Mouse (Mus musculus): ENCODE data around the gene Rrm1.
"Not testable (repeated sequence)": the region's sequence is repeated elsewhere in the genome, so short reads cannot be mapped to it uniquely, and the experiment has no call there.

The Rrm1 gene

GRCm38 (mm10) chr7:102441657-102442391 is at the start of gene Rrm1:
Gene Rrm1 (plus strand): TSS chr7:102441695.
- DNase-seq (ENCODE audit: low spot score in 2 of 2): peak; percentile 91 to 94

- no peak for DNase-seq (ENCODE audit: low spot score in 2 of 2)
These were observed 47.6 kb upstream of the Rrm1 start for GRCm38 (mm10) chr7:102393898-102394297.

- no peak for DNase-seq (ENCODE audit: low spot score in 2 of 2)
These were observed 45.6 kb upstream of the Rrm1 start for GRCm38 (mm10) chr7:102395894-102396293.

- DNase-seq (ENCODE audit: low spot score in 2 of 2): no peak
These were observed 45.2 kb upstream of the Rrm1 start for GRCm38 (mm10) chr7:102396331-102396730.

- DNase-seq (ENCODE audit: low spot score in 2 of 2): no peak
These were observed 42.2 kb upstream of the Rrm1 start for GRCm38 (mm10) chr7:102399180-102399731.

- DNase-seq (ENCODE audit: low spot score in 2 of 2): no peak
These were observed 37.4 kb upstream of the Rrm1 start for GRCm38 (mm10) chr7:102404118-102404517.

GRCm38 (mm10) chr7:102407440-102407839 is 34.1 kb upstream of the Rrm1 start:
- DNase-seq (ENCODE audit: low spot score in 2 of 2): no peak

- not testable (repeated sequence) for DNase-seq (ENCODE audit: low spot score in 2 of 2)
These were observed 26.2 kb upstream of the Rrm1 start for GRCm38 (mm10) chr7:102415272-102415671.

- DNase-seq (ENCODE audit: low spot score in 2 of 2): no peak
These were observed 25.7 kb upstream of the Rrm1 start for GRCm38 (mm10) chr7:102415841-102416240.

- peak in 1 of 2 experiments; percentile 29 for DNase-seq (ENCODE audit: low spot score in 2 of 2)
These were observed 24.1 kb upstream of the Rrm1 start for GRCm38 (mm10) chr7:102417398-102417797.

GRCm38 (mm10) chr7:102422036-102422435 is 19.5 kb upstream of the Rrm1 start:
- DNase-seq (ENCODE audit: low spot score in 2 of 2): no peak

- DNase-seq (ENCODE audit: low spot score in 2 of 2): no peak
These were observed 15.4 kb upstream of the Rrm1 start for GRCm38 (mm10) chr7:102425933-102426685.

GRCm38 (mm10) chr7:102434344-102434743 is 7.2 kb upstream of the Rrm1 start:
- DNase-seq (ENCODE audit: low spot score in 2 of 2): no peak

- DNase-seq (ENCODE audit: low spot score in 2 of 2): no peak
These were observed 456 bp upstream of the Rrm1 start for GRCm38 (mm10) chr7:102440822-102441656.

GRCm38 (mm10) chr7:102442432-102442831 is 937 bp downstream of the Rrm1 start:
- no peak for DNase-seq (ENCODE audit: low spot score in 2 of 2)

GRCm38 (mm10) chr7:102444301-102444700 is 2.8 kb downstream of the Rrm1 start:
- DNase-seq (ENCODE audit: low spot score in 2 of 2): no peak

- DNase-seq (ENCODE audit: low spot score in 2 of 2): no peak
These were observed 4.9 kb downstream of the Rrm1 start for GRCm38 (mm10) chr7:102446438-102446837.

- DNase-seq (ENCODE audit: low spot score in 2 of 2): no peak
These were observed 17.3 kb downstream of the Rrm1 start for GRCm38 (mm10) chr7:102458618-102459380.

- DNase-seq (ENCODE audit: low spot score in 2 of 2): no peak
These were observed 26.1 kb downstream of the Rrm1 start for GRCm38 (mm10) chr7:102467566-102467965.

GRCm38 (mm10) chr7:102472675-102473074 is 31.2 kb downstream of the Rrm1 start:
- no peak for DNase-seq (ENCODE audit: low spot score in 2 of 2)

- no peak for DNase-seq (ENCODE audit: low spot score in 2 of 2)
These were observed 35.1 kb downstream of the Rrm1 start for GRCm38 (mm10) chr7:102476601-102477000.
